Mouse (Mus musculus) CH12.LX (cell line): ENCODE results near the gene Gphb5. TPM values are rescaled to one million over a fixed set of nuclear protein-coding genes. Genes with fewer than 3 reads are reported as not detected.

Experiments
- DNase-seq: peaks from one replicate; pipeline ENCODE4 v3.0.0-alpha.2; 2013; ENCODE audit errors: extremely low read depth
- H3K27ac ChIP-seq: 2 replicates; pipeline ENCODE4 v1.5.1; 2012; ENCODE audit warnings: low read depth, mild to moderate bottlenecking, control low read depth, moderate library complexity; ENCODE audit not compliant: insufficient read depth
- H3K27me3 ChIP-seq: replicated peaks from 2 replicates; pipeline ENCODE3; 2012; ENCODE audit warnings: inconsistent platforms
- H3K36me3 ChIP-seq, 2 experiments: replicated peaks in 1 of 2; 2 replicates each; pipeline versions ENCODE3 to v1.6.1; 2012; ENCODE audit warnings: inconsistent platforms in 1 of 2, low read length in 1 of 2, mild to moderate bottlenecking in 1 of 2, mixed read lengths in 1 of 2, moderate library complexity in 1 of 2; ENCODE audit not compliant: control insufficient read depth in 1 of 2, insufficient read depth in 1 of 2
- H3K4me1 ChIP-seq, 2 experiments: 2 replicates each; pipeline ENCODE4 v1.6.1; 2012; ENCODE audit warnings: inconsistent platforms in 1 of 2, moderate library complexity in 1 of 2; ENCODE audit not compliant: insufficient read depth in 2 of 2, control insufficient read depth in 1 of 2
- H3K4me2 ChIP-seq: 2 replicates; pipeline ENCODE4 v1.6.1; 2012; ENCODE audit warnings: low read depth, mild to moderate bottlenecking, control low read depth; ENCODE audit not compliant: poor library complexity, insufficient read depth, severe bottlenecking
- H3K4me3 ChIP-seq, 3 experiments: fragments of 150-350 bp in 1 of 3; sonication (generic) in 1 of 3; replicated peaks in 1 of 3; 2 replicates each; pipeline versions ENCODE3 to v1.5.1; 2011 to 2012; ENCODE audit warnings: low read depth in 2 of 3, low read length in 2 of 3, mild to moderate bottlenecking in 2 of 3, moderate library complexity in 2 of 3, control low read depth in 1 of 3, improper control_type of control experiment in 1 of 3, inconsistent platforms in 1 of 3, mixed read lengths in 1 of 3; ENCODE audit not compliant: poor library complexity in 1 of 3
- H3K79me2 ChIP-seq: replicated peaks from 2 replicates; pipeline ENCODE4 v1.6.1; 2012; ENCODE audit warnings: mild to moderate bottlenecking, moderate library complexity; ENCODE audit not compliant: control insufficient read depth, poor library complexity, insufficient read depth, severe bottlenecking; ENCODE audit errors: extremely low read depth
- H3K9ac ChIP-seq: 2 replicates; pipeline ENCODE4 v1.6.1; 2012; ENCODE audit warnings: low read depth, mild to moderate bottlenecking, control low read depth, moderate library complexity; ENCODE audit not compliant: insufficient read depth
- H3K9me3 ChIP-seq: replicated peaks from 2 replicates; pipeline ENCODE3; 2012; ENCODE audit warnings: low read length, inconsistent platforms, mixed read lengths
- CHD2 ChIP-seq: IDR thresholded peaks from 2 replicates; pipeline ENCODE4 v1.6.1; 2011; ENCODE audit warnings: low read length, improper control_type of control experiment
- EP300 ChIP-seq: IDR thresholded peaks from 2 replicates; pipeline ENCODE4 v1.6.1; 2011; ENCODE audit warnings: low read length, improper control_type of control experiment
- HCFC1 ChIP-seq: IDR thresholded peaks from 2 replicates; pipeline ENCODE4 v1.6.1; 2012; ENCODE audit warnings: low read depth, mild to moderate bottlenecking, inconsistent platforms, low read length, improper control_type of control experiment
- JUN ChIP-seq: IDR thresholded peaks from 2 replicates; pipeline ENCODE4 v1.6.1; 2011; ENCODE audit warnings: low read depth, mild to moderate bottlenecking, low read length, improper control_type of control experiment, moderate library complexity; ENCODE audit not compliant: insufficient read depth
- MAZ ChIP-seq: IDR thresholded peaks from 2 replicates; pipeline ENCODE4 v1.6.1; 2012; ENCODE audit warnings: low read depth, mild to moderate bottlenecking, inconsistent platforms, low read length, improper control_type of control experiment, moderate library complexity
- NELFE ChIP-seq: IDR thresholded peaks from 2 replicates; pipeline ENCODE4 v1.6.1; 2011; ENCODE audit warnings: low read depth, low read length, improper control_type of control experiment
- PAX5 ChIP-seq: IDR thresholded peaks from 2 replicates; pipeline ENCODE4 v1.6.1; 2012; ENCODE audit warnings: low read length, inconsistent platforms, mixed read lengths
- RCOR1 ChIP-seq: conservative IDR thresholded peaks from 2 replicates; pipeline ENCODE4 v1.6.1; 2012; ENCODE audit warnings: low read depth, mild to moderate bottlenecking, inconsistent platforms, low read length, improper control_type of control experiment
- UBTF ChIP-seq: IDR thresholded peaks from 2 replicates; pipeline ENCODE4 v1.6.1; 2012; ENCODE audit warnings: low read depth, mild to moderate bottlenecking, inconsistent platforms, low read length, improper control_type of control experiment, moderate library complexity
- USF1 ChIP-seq: IDR thresholded peaks from 2 replicates; pipeline ENCODE4 v1.6.1; 2014; ENCODE audit warnings: low read depth, mild to moderate bottlenecking, inconsistent platforms, low read length, improper control_type of control experiment
- ZC3H11A ChIP-seq: IDR thresholded peaks from 2 replicates; pipeline ENCODE4 v1.6.1; 2012; ENCODE audit warnings: low read depth, mild to moderate bottlenecking, inconsistent platforms, low read length, improper control_type of control experiment
- ZNF384 ChIP-seq: IDR thresholded peaks from 2 replicates; pipeline ENCODE4 v1.6.1; 2012; ENCODE audit warnings: low read depth, low read length, improper control_type of control experiment, inconsistent platforms
- dilution Hi-C: fragments of 300-500 bp; cut with MboI; formaldehyde crosslinking; loops from 2 replicates; pipeline ENCODE4 v1.14.3; 2020; ENCODE audit warnings: low sequenced_read_pairs; ENCODE audit not compliant: extremely low pct_unique_long_range_greater_than_20kb, extremely low pct_ligation_motif_present
- in situ Hi-C: fragments of 300-500 bp; cut with MboI; formaldehyde crosslinking; loops from 3 replicates; pipeline ENCODE4 v1.14.3; 2019; ENCODE audit warnings: low sequenced_read_pairs, low pct_ligation_motif_present, low pct_unique_long_range_greater_than_20kb, mixed read lengths
- polyA plus RNA-seq: library from polyadenylated mRNA; unstranded; fragments of >175 nt; gene quantifications from 2 replicates; pipeline ENCODE4 v1.2.1, GENCODE M21; 2012; ENCODE audit warnings: low read depth; ENCODE audit not compliant: insufficient read length
- total RNA-seq, 2 experiments: library from RNA; depleted of rRNA; stranded (reverse); fragments of 300-350 nt in 1 of 2; fragments of >200 nt in 1 of 2; gene quantifications; 2 replicates each; pipeline ENCODE4 v1.2.3; 2012 to 2014

Gphb5 gene
- total and polyA plus RNA-seq, 3 experiments, result not detected

DNA sequence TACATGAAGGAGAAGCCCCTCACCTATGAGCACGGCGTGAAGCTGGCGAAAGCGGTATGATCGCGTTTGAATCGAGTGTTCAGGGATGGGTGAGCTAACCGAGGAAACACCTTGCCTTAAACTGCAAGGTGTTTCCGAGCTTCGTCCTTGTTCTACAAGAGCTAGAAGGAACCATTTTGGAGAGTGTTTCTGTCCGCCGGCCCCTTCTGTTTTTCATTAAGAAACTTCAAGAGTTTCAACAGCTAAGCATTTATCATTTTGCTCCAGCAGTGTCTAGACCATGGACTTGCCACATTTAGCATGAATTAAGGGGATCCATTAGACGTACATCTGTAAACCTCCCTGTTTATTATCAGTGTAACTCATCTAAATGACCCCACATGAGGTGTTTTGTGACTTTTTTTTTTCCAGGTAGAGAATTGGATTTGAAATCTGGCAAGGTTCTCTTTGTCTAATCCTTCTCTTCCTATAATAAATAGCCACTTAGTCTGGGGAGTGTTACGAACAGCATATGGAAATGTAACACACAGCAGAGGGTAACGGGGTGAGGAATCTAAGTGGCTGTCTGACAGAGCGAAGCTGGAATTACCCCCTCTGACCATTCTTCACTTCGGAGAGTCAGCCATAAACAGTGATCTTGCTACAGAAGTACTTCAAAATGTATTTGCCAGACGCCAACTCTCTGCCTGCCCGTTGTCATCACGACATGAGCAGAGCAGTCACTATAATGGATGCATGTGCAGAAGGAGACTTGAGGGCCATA lies 22.4 kb downstream of the Gphb5 start:
- H3K27me3 ChIP-seq, result no peaks in the 10 kb centered on the region
- no peaks in the 10 kb centered on the region for H3K36me3 ChIP-seq
- dilution Hi-C loops, result no loop called here
- no peak overlapping the region for H3K9ac ChIP-seq
- no peaks in the 10 kb centered on the region for H3K4me1 ChIP-seq
- no peaks in the 10 kb centered on the region for H3K79me2 ChIP-seq
- H3K27ac ChIP-seq, result no peak overlapping the region
- H3K4me2 ChIP-seq, result no peak overlapping the region
- H3K4me3 ChIP-seq, result no peak overlapping the region
- in situ Hi-C loops, result loop anchor here (10.0 kb wide), 1 partner anchor 1079 kb away; the partner anchor contains the start of gene Gm11042
- H3K9me3 ChIP-seq, result no peaks in the 10 kb centered on the region
- no peak for TF ChIP-seq USF1
- TF ChIP-seq PAX5, result no peak
- DNase-seq, result no peak

- H3K4me2 ChIP-seq, result no peak overlapping the region
- H3K4me3 ChIP-seq, result no peak overlapping the region
- TF ChIP-seq JUN (no peak), UBTF (no peak), MAZ (no peak), ZC3H11A (no peak), EP300 (no peak), NELFE (no peak), HCFC1 (no peak), CHD2 (no peak), RCOR1 (no peak), ZNF384 (no peak)
- no peaks in the 10 kb centered on the region for H3K79me2 ChIP-seq
- no peaks in the 10 kb centered on the region for H3K27me3 ChIP-seq
- in situ Hi-C loops, result loop anchor here (10.0 kb wide), 1 partner anchor 1077 kb away; the partner anchor contains the start of gene Gm11042
- no peaks in the 10 kb centered on the region for H3K9me3 ChIP-seq
- no peaks in the 10 kb centered on the region for H3K36me3 ChIP-seq
- no peak overlapping the region for H3K27ac ChIP-seq
- no peak for DNase-seq
- H3K9ac ChIP-seq, result no peak overlapping the region
- H3K4me1 ChIP-seq, result no peaks in the 10 kb centered on the region
- dilution Hi-C loops, result no loop called here
Measured at GRCm38 (mm10) chr12:75391526-75391925, 25.1 kb downstream of the Gphb5 start.
